Mouse (Mus musculus): Measurements from ENCODE around the gene Pigr.

DNA sequence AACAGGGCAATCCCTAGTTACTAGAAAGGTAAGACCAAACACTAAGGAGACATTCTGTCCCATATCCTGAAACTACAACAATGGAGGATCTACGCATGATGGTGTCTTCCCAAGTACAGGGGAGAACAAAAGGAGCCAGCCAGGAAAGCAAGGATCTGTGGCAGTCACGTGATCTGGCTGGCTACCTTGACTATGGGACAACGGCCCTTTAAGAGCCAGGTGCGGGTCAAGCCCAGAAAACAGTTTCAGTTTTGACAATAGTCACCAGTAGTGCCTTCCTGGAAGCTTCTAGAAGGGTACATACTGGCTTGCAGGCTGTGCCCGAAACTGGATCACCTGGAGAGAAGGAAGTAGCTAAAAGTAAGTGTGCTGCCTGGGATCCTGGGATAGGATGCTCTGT, at the start of gene Pigr:
- TF ChIP-seq CTCF (IDR thresholded peaks at IDR 0.05; ENCODE audit: borderline replicate concordance, insufficient read depth, low read length) (no peak), POLR2A (IDR thresholded peaks at IDR 0.05; ENCODE audit: low read depth, low read length) (no peak)

Measured in embryonic fibroblast, embryonic 13.5 days (primary cell).